In the genomic region with DNA sequence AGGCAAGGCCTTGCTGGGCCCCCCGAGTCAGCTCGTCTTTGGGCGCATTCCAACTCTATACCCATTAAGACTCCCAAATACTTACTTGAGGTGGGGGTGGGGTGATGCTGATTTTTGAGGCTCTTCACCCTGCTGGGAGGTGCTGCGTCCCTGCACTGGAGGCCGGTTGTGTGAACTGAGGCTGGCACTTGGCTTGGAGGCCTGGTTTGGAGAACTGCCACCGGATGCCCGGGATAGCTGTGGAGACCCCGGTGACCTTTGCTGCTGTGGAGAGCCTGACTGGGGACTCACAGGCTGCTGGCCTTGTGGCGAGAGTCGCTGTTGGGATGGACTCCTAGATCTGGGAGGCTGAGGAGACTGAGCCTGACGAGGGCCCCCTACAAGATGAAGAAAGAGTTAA, we compare ENCODE assay signal across 24 mouse cellular contexts. TPM values are rescaled to one million over a fixed set of nuclear protein-coding genes. Genes with fewer than 3 reads are reported as not detected.
A peak's percentile ranks its signal among the peaks of the same experiment; 100 is the strongest.
DNase-seq lines count a peak whose midpoint lies in the region; ATAC-seq and TF ChIP-seq lines count a peak whose summit lies in the region.
"Had no signal": no experiment of that assay in that cellular context is flagged by ENCODE, and none has a peak within 500 bp of the region (broad histone marks: within the 10 kb centered on the region; RNA-seq: fewer than 3 reads in every experiment).

No protein-coding gene starts in this region.

- peak; percentile 29; the same call in 1 of the 2 replicates for ATAC-seq in intestine, postnatal 0 days
- ATAC-seq in intestine, embryonic 15.5 days: no peak
- ATAC-seq in lung, embryonic 14.5 days (ENCODE audit: insufficient read depth): peak; percentile 16; the same call in 1 of the 2 replicates
- ATAC-seq: activated CD4-positive, CD25-positive, alpha-beta regulatory T cell, adult 4 months; forebrain, embryonic 15.5 days; midbrain, embryonic 15.5 days had no signal

- H3K4me3 ChIP-seq in intestine, postnatal 0 days (ENCODE audit: low read depth, low read length): no peak overlapping the region
- no peak overlapping the region for H3K4me3 ChIP-seq in intestine, embryonic 15.5 days (replicated peaks)
- no peak overlapping the region for H3K4me3 ChIP-seq in lung, embryonic 14.5 days (ENCODE audit: low read depth, low read length)
- H3K4me3 ChIP-seq in limb, embryonic 10.5 days: no peak overlapping the region
- H3K4me3 ChIP-seq: forebrain, embryonic 15.5 days; heart, embryonic 13.5 days; hindbrain, embryonic 12.5 days; midbrain, embryonic 15.5 days; neural tube, embryonic 12.5 days had no signal

- DNase-seq in lung, embryonic 14.5 days: no peak
- no peak for DNase-seq in lung, adult 18-20 months
- peak; percentile 45 for DNase-seq in kidney, postnatal 14 days
- DNase-seq in limb, embryonic 10.5 days (ENCODE audit: low spot score): no peak
- DNase-seq in ovary, adult 18-20 months (ENCODE audit: low spot score): no peak
- DNase-seq: adrenal gland, adult 8-10 months; cerebellum, adult 11-12 months; cerebellum, postnatal 10 days; heart, postnatal 14 days; lung, postnatal 4 days; retina, postnatal 1 day; right cerebral cortex, postnatal 25 days; spleen, adult 18-20 months; thymus, postnatal 25 days had no signal

- peaks cover 3% of the 10 kb centered on the region; the same call in 1 of the 2 replicates for H3K4me1 ChIP-seq in intestine, postnatal 0 days (replicated peaks; ENCODE audit: control insufficient read depth, insufficient read depth, low read length)
- H3K4me1 ChIP-seq in intestine, embryonic 15.5 days (replicated peaks): no peaks in the 10 kb centered on the region
- no peaks in the 10 kb centered on the region for H3K4me1 ChIP-seq in lung, embryonic 14.5 days (ENCODE audit: insufficient read depth)
- H3K4me1 ChIP-seq in limb, embryonic 10.5 days: peaks cover 10% of the 10 kb centered on the region
- H3K4me1 ChIP-seq: forebrain, embryonic 15.5 days; hindbrain, embryonic 12.5 days; midbrain, embryonic 15.5 days; neural tube, embryonic 12.5 days had no signal

- H3K9me3 ChIP-seq in intestine, postnatal 0 days (ENCODE audit: control insufficient read depth): peaks cover 6% of the 10 kb centered on the region; the same call in 1 of the 2 replicates
- no peaks in the 10 kb centered on the region for H3K9me3 ChIP-seq in intestine, embryonic 15.5 days
- no peaks in the 10 kb centered on the region for H3K9me3 ChIP-seq in lung, embryonic 14.5 days (ENCODE audit: low read depth, low read length)
- H3K9me3 ChIP-seq in limb, embryonic 10.5 days (replicated peaks): no peaks in the 10 kb centered on the region
- H3K9me3 ChIP-seq: forebrain, embryonic 15.5 days; midbrain, embryonic 15.5 days had no signal

- TF ChIP-seq CTCF in intestine, postnatal 0 days (IDR thresholded peaks at IDR 0.05; ENCODE audit: low read depth): no peak
- no peak for TF ChIP-seq CTCF in lung, embryonic 14.5 days (IDR thresholded peaks at IDR 0.05; ENCODE audit: low read depth)

- no peaks in the 10 kb centered on the region; the same call in 1 of the 2 replicates for H3K36me3 ChIP-seq in intestine, postnatal 0 days (ENCODE audit: control insufficient read depth, insufficient read depth)
- H3K36me3 ChIP-seq in intestine, embryonic 15.5 days: no peaks in the 10 kb centered on the region
- H3K36me3 ChIP-seq in lung, embryonic 14.5 days (ENCODE audit: insufficient read depth): 0 out of 2 replicates have a peak, but pooled peaks cover 2% of the 10 kb centered on the region
- peaks cover 6% of the 10 kb centered on the region; the same call in 1 of the 2 replicates for H3K36me3 ChIP-seq in limb, embryonic 10.5 days
- H3K36me3 ChIP-seq: heart, embryonic 13.5 days had no signal

- H3K27ac ChIP-seq in intestine, postnatal 0 days (ENCODE audit: low read depth, low read length): no peak overlapping the region
- no peak overlapping the region for H3K27ac ChIP-seq in intestine, embryonic 15.5 days
- H3K27ac ChIP-seq in lung, embryonic 14.5 days (ENCODE audit: low read depth): no peak overlapping the region
- peak overlapping the region; percentile 14; the same call in 1 of the 2 replicates for H3K27ac ChIP-seq in limb, embryonic 10.5 days
- H3K27ac ChIP-seq: forebrain, embryonic 15.5 days; heart, embryonic 13.5 days; hindbrain, embryonic 12.5 days; midbrain, embryonic 15.5 days; neural tube, embryonic 12.5 days had no signal

- H3K27me3 ChIP-seq in intestine, postnatal 0 days (replicated peaks; ENCODE audit: control insufficient read depth, insufficient read depth, low read length): no peaks in the 10 kb centered on the region
- no peaks in the 10 kb centered on the region for H3K27me3 ChIP-seq in intestine, embryonic 15.5 days (replicated peaks)
- no peaks in the 10 kb centered on the region for H3K27me3 ChIP-seq in lung, embryonic 14.5 days (ENCODE audit: insufficient read depth, low read length)
- H3K27me3 ChIP-seq in limb, embryonic 10.5 days (ENCODE audit: low read depth, poor library complexity, severe bottlenecking): no peaks in the 10 kb centered on the region
- H3K27me3 ChIP-seq: forebrain, embryonic 15.5 days; heart, embryonic 13.5 days; hindbrain, embryonic 12.5 days; midbrain, embryonic 15.5 days; neural tube, embryonic 12.5 days had no signal

- 88% methylated on average over 11 of the region's 11 CpGs for WGBS in intestine, postnatal 0 days
- 76% methylated on average over 11 of the region's 11 CpGs for WGBS in intestine, embryonic 15.5 days
- WGBS in lung, embryonic 14.5 days: 69% methylated on average over 11 of the region's 11 CpGs
- WGBS in limb, embryonic 10.5 days: 81% methylated on average over 11 of the region's 11 CpGs

- H3K9ac ChIP-seq in intestine, postnatal 0 days (ENCODE audit: low read depth, low read length): no peak overlapping the region
- H3K9ac ChIP-seq in intestine, embryonic 15.5 days: no peak overlapping the region
- no peak overlapping the region for H3K9ac ChIP-seq in lung, embryonic 14.5 days
- H3K9ac ChIP-seq: forebrain, embryonic 15.5 days; heart, embryonic 13.5 days; hindbrain, embryonic 12.5 days; midbrain, embryonic 15.5 days; neural tube, embryonic 12.5 days had no signal

- H3K4me2 ChIP-seq in intestine, postnatal 0 days (replicated peaks; ENCODE audit: low read depth): no peak overlapping the region
- no peak overlapping the region for H3K4me2 ChIP-seq in intestine, embryonic 15.5 days (replicated peaks)
- no peak overlapping the region for H3K4me2 ChIP-seq in lung, embryonic 14.5 days
- H3K4me2 ChIP-seq: forebrain, embryonic 15.5 days; heart, embryonic 13.5 days; hindbrain, embryonic 12.5 days; midbrain, embryonic 15.5 days; neural tube, embryonic 12.5 days had no signal

RNA-seq across cellular contexts. Expression of gene Fbxo7, which starts 35.5 kb away (rescaled TPM):
- 28.6 and 33.5 TPM in 2 replicates for polyA plus RNA-seq in intestine, postnatal 0 days (2015; fragmentation: Nextera tagmentation; extraction: Ambion mirVana)
- 29.5 and 30.0 TPM in 2 replicates for polyA plus RNA-seq in intestine, embryonic 15.5 days (2015; fragmentation: Nextera tagmentation; extraction: Ambion mirVana)
- 21.3 and 22.1 TPM in 2 replicates for polyA plus RNA-seq in lung, embryonic 14.5 days (2014; fragmentation: Nextera tagmentation; extraction: Ambion mirVana)
- polyA plus RNA-seq in limb, embryonic 10.5 days (2016; fragmentation: Nextera tagmentation; extraction: Ambion mirVana): 15.6 and 20.1 TPM in 2 replicates

RNA-seq across cellular contexts. Expression of gene Bpifc, which starts 45.6 kb away (rescaled TPM):
- not detected in 2 replicates for polyA plus RNA-seq in intestine, postnatal 0 days (2015; fragmentation: Nextera tagmentation; extraction: Ambion mirVana)
- 0.11 TPM in 2 replicates for polyA plus RNA-seq in intestine, embryonic 15.5 days (2015; fragmentation: Nextera tagmentation; extraction: Ambion mirVana)
- polyA plus RNA-seq in lung, embryonic 14.5 days (2014; fragmentation: Nextera tagmentation; extraction: Ambion mirVana): 0.07 and 0.08 TPM in 2 replicates
- polyA plus RNA-seq in limb, embryonic 10.5 days (2016; fragmentation: Nextera tagmentation; extraction: Ambion mirVana): not detected in 2 replicates
- polyA plus RNA-seq: C2C12; forebrain, embryonic 15.5 days; heart, embryonic 13.5 days; hindbrain, embryonic 12.5 days; liver, adult 2 months; midbrain, embryonic 15.5 days; neural tube, embryonic 12.5 days had no signal
